Mouse (Mus musculus) lung, postnatal 0 days (tissue): Measurements from ENCODE around the gene Slc22a16.
"Not testable (repeated sequence)": the region's sequence is repeated elsewhere in the genome, so short reads cannot be mapped to it uniquely, and the experiment has no call there.

Source experiments
- CTCF ChIP-seq: IDR thresholded peaks from 2 replicates; pipeline ENCODE4 v1.5.1; 2016; ENCODE audit warnings: antibody characterized with exemption, mild to moderate bottlenecking
- EP300 ChIP-seq: IDR thresholded peaks from 2 replicates; pipeline ENCODE4 v1.6.1; 2016; ENCODE audit warnings: antibody characterized with exemption, mild to moderate bottlenecking, control low read depth

- TF ChIP-seq CTCF, EP300: not testable (repeated sequence)
These were observed 4.4 kb upstream of the Slc22a16 start for GRCm38 (mm10) chr10:40565695-40566094.
